Mouse (Mus musculus) CD4-positive, CD25-positive, alpha-beta regulatory T cell, adult 4 months (primary cell): ENCODE data around the gene Hmx1. TPM values are rescaled to one million over a fixed set of nuclear protein-coding genes. Genes with fewer than 3 reads are reported as not detected.

Experiments
- ATAC-seq: one replicate; pipeline ENCODE4 v1.8.0; 2017
- polyA plus RNA-seq, 2 experiments: library from polyadenylated mRNA; unstranded; fragments of 100-300 nt; shearing (Covaris generic); gene quantifications; one replicate each; pipeline ENCODE4 v1.2.1; 2017

Gene Hmx1
- polyA plus RNA-seq, 2 experiments from 2014 or later = not detected

- no peak for ATAC-seq
These were observed 9.5 kb downstream of the Hmx1 start for GRCm38 (mm10) chr5:35398310-35398910.

GRCm38 (mm10) chr5:35399061-35399460, 10.2 kb downstream of the Hmx1 start:
- no peak for ATAC-seq

GRCm38 (mm10) chr5:35399704-35400320, 10.9 kb downstream of the Hmx1 start:
- no peak for ATAC-seq

- ATAC-seq = no peak
These were observed 12.3 kb downstream of the Hmx1 start for GRCm38 (mm10) chr5:35401240-35401639.

DNA sequence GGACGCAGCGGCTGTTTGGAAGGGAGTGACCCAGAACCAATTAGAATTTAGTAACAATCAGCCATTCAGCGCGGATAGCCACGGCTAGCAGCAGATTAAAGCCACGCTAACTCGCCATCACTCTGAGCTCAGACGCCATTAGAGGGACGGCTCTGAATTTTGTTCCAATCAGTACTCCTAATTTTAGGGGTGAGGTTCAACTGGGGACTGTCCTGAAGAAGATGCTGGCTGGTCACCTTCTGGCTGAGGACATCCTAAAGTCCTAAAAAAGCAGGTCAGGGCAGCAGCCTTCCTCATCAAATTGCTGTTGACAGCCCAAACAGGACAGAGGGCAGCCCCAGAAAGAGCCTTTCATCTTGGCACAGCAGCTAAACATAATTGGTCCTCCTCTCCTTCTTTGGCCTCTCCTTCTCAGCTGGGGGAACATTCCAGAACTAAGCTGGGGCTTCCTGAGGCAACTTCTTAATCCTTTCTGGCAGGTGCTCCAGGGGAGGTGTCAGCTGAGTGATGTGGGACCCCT, 18.6 kb downstream of the Hmx1 start:
- no peak for ATAC-seq

- no peak for ATAC-seq
These were observed 22.1 kb downstream of the Hmx1 start for GRCm38 (mm10) chr5:35411028-35411427.

- no peak for ATAC-seq
These were observed 23.9 kb downstream of the Hmx1 start for GRCm38 (mm10) chr5:35412833-35413232.

GRCm38 (mm10) chr5:35417707-35418106, 28.8 kb downstream of the Hmx1 start:
- ATAC-seq = no peak

DNA sequence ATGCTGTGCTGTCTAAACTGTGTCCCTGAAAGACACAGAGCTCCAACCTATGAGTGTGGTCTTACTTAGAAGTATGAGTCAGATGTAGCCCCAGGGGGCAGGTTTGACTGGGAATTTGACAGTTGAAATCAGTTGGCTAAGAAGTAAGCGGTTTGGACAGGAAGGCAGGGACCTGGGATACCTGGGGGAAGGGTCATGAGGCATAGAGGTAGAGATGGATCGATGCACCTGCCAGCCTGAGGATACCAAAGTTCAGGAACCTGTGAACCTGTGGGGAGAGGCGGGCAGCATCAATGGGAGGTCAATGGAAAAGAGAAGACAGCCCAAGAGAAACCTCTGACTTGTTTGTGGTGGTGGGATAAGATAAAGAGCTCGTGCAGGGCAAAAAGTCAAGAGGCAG, 32.7 kb downstream of the Hmx1 start:
- ATAC-seq = no peak

DNA sequence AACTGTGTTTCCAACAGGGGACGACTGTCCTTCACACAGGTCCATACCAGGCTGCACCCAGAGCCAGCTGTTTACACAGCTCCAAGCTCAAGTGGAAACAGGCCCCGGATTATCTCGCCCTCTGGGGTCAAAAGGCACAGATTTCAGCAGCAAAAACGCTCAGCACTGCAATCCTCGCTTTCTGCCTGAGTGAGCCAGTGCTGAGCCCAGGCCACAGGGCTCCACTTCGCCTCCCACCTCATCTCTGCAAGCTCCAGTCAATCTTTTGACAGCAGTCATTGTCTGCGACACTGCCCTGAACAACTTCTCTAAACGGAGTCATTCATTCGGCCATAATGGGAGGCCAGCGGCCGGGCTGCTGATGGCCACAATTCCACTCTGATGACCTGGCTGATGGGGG, 36.3 kb downstream of the Hmx1 start:
- ATAC-seq = no peak

GRCm38 (mm10) chr5:35427901-35428300, 39.0 kb downstream of the Hmx1 start:
- no peak for ATAC-seq

GRCm38 (mm10) chr5:35428421-35428820, 39.5 kb downstream of the Hmx1 start:
- no peak for ATAC-seq

DNA sequence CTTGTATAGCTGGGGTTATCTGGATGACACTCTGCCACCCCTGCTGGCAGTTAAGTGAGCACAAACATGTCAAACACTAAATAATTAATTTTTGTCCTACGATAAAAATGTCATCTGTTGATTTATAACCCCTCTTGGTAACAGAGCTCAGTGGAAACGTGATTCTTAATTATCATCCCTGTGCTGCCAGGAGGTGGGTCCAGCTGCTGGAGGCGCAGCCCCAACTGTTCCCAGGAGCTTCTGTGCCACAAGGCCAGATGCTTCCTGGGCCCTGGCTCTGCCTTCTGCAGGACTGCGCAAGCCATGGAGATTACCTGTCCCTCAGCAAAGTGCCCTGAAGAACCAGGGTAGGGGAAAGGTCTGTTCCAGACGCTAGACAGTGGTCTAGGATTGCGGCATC, 43.2 kb downstream of the Hmx1 start:
- no peak for ATAC-seq

DNA sequence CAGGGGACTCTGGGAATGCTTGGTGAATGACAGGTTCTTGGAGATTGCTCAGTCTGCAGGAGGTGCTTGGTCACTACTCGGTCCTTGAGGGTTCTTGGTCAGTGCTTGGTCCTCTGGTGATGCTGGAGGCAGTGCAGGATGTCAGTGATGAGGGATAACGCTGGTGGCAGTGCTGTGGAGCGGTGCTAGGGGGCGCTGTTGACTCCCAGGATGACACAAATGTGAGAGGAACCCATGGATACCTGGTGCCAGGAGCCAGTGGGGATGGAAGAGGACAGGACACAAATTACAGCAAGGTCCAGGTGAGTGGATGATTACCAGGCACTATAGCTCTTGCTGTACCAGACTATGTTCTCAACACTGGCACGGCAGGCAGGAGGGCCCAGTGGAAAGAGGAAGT, 45.1 kb downstream of the Hmx1 start:
- ATAC-seq = no peak

- no peak for ATAC-seq
These were observed 45.8 kb downstream of the Hmx1 start for GRCm38 (mm10) chr5:35434703-35435102.

DNA sequence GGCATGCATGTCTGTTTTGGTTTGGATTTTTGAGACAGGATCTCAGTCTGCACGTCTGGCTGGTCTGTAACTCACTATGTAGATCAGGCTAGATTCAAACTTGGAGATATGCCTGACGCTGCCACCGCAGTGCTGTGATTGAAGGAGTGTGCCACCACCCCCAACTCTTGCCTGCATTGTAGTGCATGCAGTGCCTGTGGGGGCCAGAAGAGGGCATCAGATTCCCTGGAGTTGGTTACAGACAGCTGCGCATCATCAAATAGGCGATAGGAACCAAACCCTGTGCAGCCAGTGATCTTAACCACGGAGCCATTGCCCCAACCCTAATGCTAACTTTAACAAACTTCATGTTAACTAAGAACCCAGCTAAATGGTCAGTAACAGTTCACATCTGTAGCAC, 49.9 kb downstream of the Hmx1 start:
- ATAC-seq = no peak

DNA sequence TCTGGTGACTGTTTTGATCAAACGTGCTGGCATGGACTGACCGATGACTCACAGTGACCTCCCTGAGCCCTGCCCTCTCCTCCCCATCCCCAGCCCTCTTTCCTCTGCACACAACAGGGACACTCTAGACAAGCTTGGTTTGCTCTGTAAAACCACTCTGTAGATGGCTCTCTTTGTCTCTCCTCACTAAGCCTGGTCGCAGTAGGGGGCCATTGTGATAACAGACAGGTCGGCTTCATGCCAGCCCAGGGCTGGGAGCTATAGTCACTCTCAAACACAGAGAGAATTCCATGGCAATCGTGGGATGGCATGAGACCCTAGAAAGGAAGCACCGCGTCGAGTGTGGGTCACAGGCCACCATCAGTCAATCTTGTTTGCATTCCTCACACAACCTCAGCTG, 51.6 kb downstream of the Hmx1 start:
- ATAC-seq = no peak

GRCm38 (mm10) chr5:35441411-35441810, 52.5 kb downstream of the Hmx1 start:
- ATAC-seq = no peak

- ATAC-seq = no peak
These were observed 55.8 kb downstream of the Hmx1 start for GRCm38 (mm10) chr5:35444731-35445130.

DNA sequence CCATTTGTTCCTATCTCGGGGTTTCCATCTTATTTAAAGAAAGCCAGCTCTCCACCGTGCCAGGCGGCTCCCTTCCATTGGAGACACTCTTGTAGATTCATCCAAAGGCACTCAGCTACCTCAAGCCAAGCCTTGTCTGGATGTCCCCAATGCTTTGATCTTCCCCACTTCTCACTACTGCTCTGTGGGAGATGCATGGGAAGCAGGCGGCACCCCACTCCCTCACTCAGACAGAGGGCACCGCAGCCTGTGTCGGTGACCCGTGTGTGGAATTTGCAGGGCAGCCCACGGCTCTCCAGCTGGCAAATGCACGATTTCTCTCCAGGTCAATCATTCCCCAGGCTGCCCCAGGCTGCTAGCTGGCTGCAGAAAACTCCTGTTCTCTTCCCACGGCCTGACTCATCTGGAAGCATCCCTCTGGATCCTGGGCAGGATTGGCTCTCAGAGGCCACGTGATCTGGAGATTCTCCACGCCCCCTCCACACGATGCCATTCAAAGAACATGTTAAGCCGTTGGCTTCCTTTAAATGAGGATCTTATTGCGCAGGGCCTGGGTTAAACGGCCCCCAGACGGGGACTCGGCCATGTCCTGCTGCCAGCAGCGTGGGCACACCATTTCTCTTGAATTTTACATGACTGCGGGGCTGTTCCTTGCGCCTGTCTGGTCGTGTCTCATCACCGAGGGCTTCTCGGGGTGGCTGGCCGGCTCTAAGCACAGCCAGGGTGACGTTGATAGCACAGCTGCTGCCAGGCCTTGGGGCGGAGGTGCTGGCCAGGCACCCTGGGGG, 58.9 kb downstream of the Hmx1 start:
- ATAC-seq = no peak
